Mouse (Mus musculus) hindbrain, embryonic 12.5 days (tissue): ENCODE measurements around the gene Col12a1. TPM values are rescaled to one million over a fixed set of nuclear protein-coding genes. Genes with fewer than 3 reads are reported as not detected.
A peak's percentile ranks its signal among the peaks of the same experiment; 100 is the strongest.

Experiments
- ATAC-seq: fragments of 200-750 bp; cut with Nextera tagmentation; 2 replicates; pipeline ENCODE4 v1.8.0; 2017; ENCODE audit warnings: moderate TSS enrichment; ENCODE audit not compliant: low FRiP score
- H3K27ac ChIP-seq: fragments of 300-500 bp; sonication (generic); 2 replicates; pipeline ENCODE4 v1.5.1; 2016; ENCODE audit warnings: mild to moderate bottlenecking
- H3K27me3 ChIP-seq: fragments of 300-500 bp; sonication (generic); 2 replicates; pipeline ENCODE4 v1.6.1; 2016; ENCODE audit warnings: mild to moderate bottlenecking
- H3K36me3 ChIP-seq: fragments of 300-500 bp; sonication (generic); 2 replicates; pipeline ENCODE4 v1.6.1; 2016; ENCODE audit warnings: mild to moderate bottlenecking
- H3K4me1 ChIP-seq: fragments of 300-500 bp; sonication (generic); 2 replicates; pipeline ENCODE4 v1.6.1; 2016
- H3K4me2 ChIP-seq: fragments of 300-500 bp; sonication (generic); replicated peaks from 2 replicates; pipeline ENCODE4 v1.6.1; 2016; ENCODE audit warnings: mild to moderate bottlenecking
- H3K4me3 ChIP-seq: fragments of 300-500 bp; sonication (generic); 2 replicates; pipeline ENCODE4 v1.5.1; 2016; ENCODE audit warnings: mild to moderate bottlenecking
- H3K9ac ChIP-seq: fragments of 300-500 bp; sonication (generic); 2 replicates; pipeline ENCODE4 v1.6.1; 2016; ENCODE audit warnings: mild to moderate bottlenecking, moderate library complexity
- H3K9me3 ChIP-seq: fragments of 300-500 bp; sonication (generic); replicated peaks from 2 replicates; pipeline ENCODE4 v1.6.1; 2016; ENCODE audit warnings: mild to moderate bottlenecking
- WGBS: fragments of 180-500 bp; shearing (Covaris S2); methylation state at CpG from one replicate; pipeline ENCODE4 v1.1.7; 2016; 5-methylcytosine and 5-hydroxymethylcytosine counted together
- polyA plus RNA-seq: library from polyadenylated mRNA; unstranded; fragments of >200 nt; fragmentation: Nextera tagmentation; extraction: Ambion mirVana; gene quantifications from 2 replicates; pipeline ENCODE4 v1.2.1, GENCODE M21; 2016

The Col12a1 gene
- polyA plus RNA-seq, 1 experiment from 2014 or later: 53.8 TPM

DNA sequence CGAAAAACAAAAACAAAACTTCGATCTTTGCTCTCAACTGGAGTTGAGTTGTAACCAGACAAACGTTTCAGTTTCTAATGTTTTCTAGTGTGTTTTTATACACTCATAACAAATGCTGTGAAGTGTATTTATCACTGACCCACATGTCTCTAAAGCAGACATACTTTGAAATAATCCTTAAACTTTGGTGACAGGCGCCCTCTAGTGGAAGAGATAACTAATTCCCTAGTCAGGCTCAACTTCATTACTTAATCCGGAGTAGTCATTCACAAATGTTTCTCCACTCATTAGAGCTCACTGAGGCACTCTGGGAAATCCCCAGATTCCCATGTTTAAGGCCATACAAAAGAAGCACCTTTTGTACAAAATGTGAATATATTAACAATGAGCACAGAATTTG is 4.5 kb upstream of the Col12a1 start:
- no peak for ATAC-seq
- no peaks in the 10 kb centered on the region for H3K9me3 ChIP-seq
- H3K27me3 ChIP-seq: peaks cover 32% of the 10 kb centered on the region
- WGBS: 34% methylated on average over 5 of the region's 5 CpGs
- no peak overlapping the region for H3K4me2 ChIP-seq
- H3K9ac ChIP-seq: no peak overlapping the region
- no peaks in the 10 kb centered on the region for H3K36me3 ChIP-seq
- H3K4me1 ChIP-seq: peaks cover 22% of the 10 kb centered on the region
- no peak overlapping the region for H3K27ac ChIP-seq
- H3K4me3 ChIP-seq: no peak overlapping the region

- no peak overlapping the region for H3K9ac ChIP-seq
- no peak for ATAC-seq
- H3K27me3 ChIP-seq: peaks cover 42% of the 10 kb centered on the region
- peaks cover 24% of the 10 kb centered on the region for H3K4me1 ChIP-seq
- H3K4me2 ChIP-seq: peak overlapping the region; percentile 25; the same call in 1 of the 2 replicates
- no peaks in the 10 kb centered on the region for H3K9me3 ChIP-seq
- 8% methylated on average over 9 of the region's 9 CpGs for WGBS
- H3K27ac ChIP-seq: no peak overlapping the region
- no peak overlapping the region for H3K4me3 ChIP-seq
- H3K36me3 ChIP-seq: no peaks in the 10 kb centered on the region
Measured at GRCm38 (mm10) chr9:79721056-79721455, 2.4 kb upstream of the Col12a1 start.

- Histone ChIP-seq H3K4me1 (peaks cover 24% of the 10 kb centered on the region), H3K9ac (no peak overlapping the region), H3K36me3 (no peaks in the 10 kb centered on the region), H3K9me3 (no peaks in the 10 kb centered on the region), H3K4me3 (peak overlapping the region; percentile 54; the same call in 1 of the 2 replicates), H3K27ac (no peak overlapping the region), H3K27me3 (peaks cover 44% of the 10 kb centered on the region), H3K4me2 (peak overlapping the region; percentile 93; the same call in 1 of the 2 replicates)
- no peak for ATAC-seq
- WGBS: 19% methylated on average over 9 of the region's 9 CpGs
Measured at GRCm38 (mm10) chr9:79720143-79720542, 1.5 kb upstream of the Col12a1 start.

DNA sequence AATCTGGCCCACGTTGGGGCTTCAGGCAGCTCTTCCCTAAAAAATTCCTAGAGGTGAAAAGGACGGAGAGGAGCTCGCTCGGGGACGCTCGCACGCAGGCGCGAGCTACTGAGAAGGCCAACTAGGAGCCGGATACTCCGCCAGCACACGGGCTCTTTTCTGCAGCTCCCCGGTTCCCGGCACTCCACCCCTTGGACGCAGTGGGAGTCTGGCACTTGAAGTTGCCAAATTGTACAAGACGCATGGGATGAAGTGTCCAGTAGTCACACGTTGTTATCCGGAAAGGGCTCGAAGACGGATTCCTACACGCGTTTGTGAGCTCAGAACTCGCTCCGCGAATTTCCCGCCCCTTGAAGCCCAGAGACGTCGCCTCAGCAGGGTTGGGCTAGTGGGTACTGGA is 820 bp upstream of the Col12a1 start:
- no peak for ATAC-seq
- H3K27me3 ChIP-seq: peaks cover 44% of the 10 kb centered on the region
- H3K4me3 ChIP-seq: peak overlapping the region; percentile 54
- no peak overlapping the region for H3K27ac ChIP-seq
- H3K4me2 ChIP-seq: peak overlapping the region; percentile 93
- peaks cover 31% of the 10 kb centered on the region for H3K4me1 ChIP-seq
- no peaks in the 10 kb centered on the region for H3K36me3 ChIP-seq
- WGBS: under 1% methylated on average over 28 of the region's 28 CpGs
- H3K9me3 ChIP-seq: no peaks in the 10 kb centered on the region
- H3K9ac ChIP-seq: no peak overlapping the region; the same call in 1 of the 2 replicates

GRCm38 (mm10) chr9:79717836-79718475 is 675 bp downstream of the Col12a1 start:
- Histone ChIP-seq H3K27ac (peak overlapping the region; percentile 62; the same call in 1 of the 2 replicates), H3K4me3 (peak overlapping the region; percentile 54), H3K4me1 (peaks cover 34% of the 10 kb centered on the region), H3K4me2 (peak overlapping the region; percentile 93), H3K27me3 (peaks cover 44% of the 10 kb centered on the region), H3K36me3 (no peaks in the 10 kb centered on the region), H3K9ac (peak overlapping the region; percentile 60), H3K9me3 (no peaks in the 10 kb centered on the region)
- ATAC-seq: peak; percentile 5
- WGBS: 2% methylated on average over 22 of the region's 22 CpGs

DNA sequence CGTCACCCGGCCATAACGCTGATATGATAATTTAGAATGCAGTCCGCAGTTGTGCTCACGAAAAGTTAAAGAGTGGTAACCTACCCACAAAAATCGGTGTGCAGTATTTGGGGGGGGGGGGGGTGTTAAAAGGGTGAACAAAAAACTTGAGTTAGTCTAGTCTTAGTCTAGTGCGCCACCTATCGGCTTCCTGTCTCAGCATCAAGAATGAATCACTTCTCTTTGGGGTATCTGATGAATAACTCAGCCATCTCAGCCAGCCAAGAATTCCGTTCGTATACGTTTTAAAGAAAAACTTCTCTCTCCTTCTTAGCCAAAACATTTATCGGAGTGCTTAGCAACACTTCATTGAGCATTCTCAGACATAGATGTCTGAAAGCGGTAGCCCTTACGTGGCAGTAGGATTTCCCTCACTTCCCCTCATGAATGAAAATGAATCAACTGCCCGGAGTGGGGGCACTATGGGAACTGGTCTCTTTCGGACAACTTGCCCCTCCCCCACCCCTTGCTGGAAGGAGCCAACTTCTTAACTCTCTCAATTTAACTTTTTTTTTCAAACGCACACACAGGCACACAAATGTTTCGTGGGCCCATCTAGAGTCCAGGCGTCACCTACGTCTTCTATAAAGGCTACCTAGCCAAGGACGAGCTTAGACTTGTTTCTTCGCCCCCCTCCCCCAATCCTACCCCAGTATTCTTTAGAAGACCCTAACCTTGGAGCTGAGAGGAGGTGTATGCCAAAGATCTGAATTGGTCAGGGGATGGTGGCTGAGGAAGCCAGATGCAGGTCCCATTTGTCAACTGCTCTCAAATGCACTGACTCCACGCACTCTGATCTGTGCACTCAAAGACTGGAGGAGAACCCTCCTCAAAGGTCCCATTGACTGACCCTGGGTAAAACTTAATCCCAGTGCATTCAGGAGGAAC is 1.5 kb downstream of the Col12a1 start:
- Histone ChIP-seq H3K4me1 (peaks cover 34% of the 10 kb centered on the region), H3K27me3 (peaks cover 44% of the 10 kb centered on the region), H3K9ac (0 out of 2 replicates have a peak overlapping the region, but pooled peaks have one; percentile 60), H3K4me3 (peak overlapping the region; percentile 54), H3K9me3 (no peaks in the 10 kb centered on the region), H3K4me2 (peak overlapping the region; percentile 93), H3K27ac (0 out of 2 replicates have a peak overlapping the region, but pooled peaks have one; percentile 62), H3K36me3 (no peaks in the 10 kb centered on the region)
- no peak for ATAC-seq
- WGBS: 9% methylated on average over 23 of the region's 23 CpGs

- WGBS: 47% methylated on average over 5 of the region's 5 CpGs
Measured at GRCm38 (mm10) chr9:79716496-79716895, 2.1 kb downstream of the Col12a1 start.

GRCm38 (mm10) chr9:79714471-79715045 is 4.1 kb downstream of the Col12a1 start:
- WGBS: 4% methylated on average over 16 of the region's 16 CpGs
- Histone ChIP-seq H3K27ac (0 out of 2 replicates have a peak overlapping the region, but pooled peaks have one; percentile 23), H3K4me2 (peak overlapping the region; percentile 51), H3K4me3 (peak overlapping the region; percentile 14), H3K36me3 (no peaks in the 10 kb centered on the region), H3K27me3 (peaks cover 29% of the 10 kb centered on the region), H3K4me1 (peaks cover 24% of the 10 kb centered on the region), H3K9me3 (no peaks in the 10 kb centered on the region), H3K9ac (peak overlapping the region; percentile 49)
- peak; percentile 53 for ATAC-seq

More at GRCm38 (mm10) chr9:79716496-79716895, 2.1 kb downstream of the Col12a1 start:
- no peaks in the 10 kb centered on the region for H3K9me3 ChIP-seq
- peak overlapping the region; percentile 54; the same call in 1 of the 2 replicates for H3K4me3 ChIP-seq
- peaks cover 44% of the 10 kb centered on the region for H3K27me3 ChIP-seq
- H3K27ac ChIP-seq: no peak overlapping the region
- peak overlapping the region; percentile 93 for H3K4me2 ChIP-seq
- H3K36me3 ChIP-seq: no peaks in the 10 kb centered on the region
- no peak for ATAC-seq
- H3K4me1 ChIP-seq: peaks cover 34% of the 10 kb centered on the region
- H3K9ac ChIP-seq: no peak overlapping the region

DNA sequence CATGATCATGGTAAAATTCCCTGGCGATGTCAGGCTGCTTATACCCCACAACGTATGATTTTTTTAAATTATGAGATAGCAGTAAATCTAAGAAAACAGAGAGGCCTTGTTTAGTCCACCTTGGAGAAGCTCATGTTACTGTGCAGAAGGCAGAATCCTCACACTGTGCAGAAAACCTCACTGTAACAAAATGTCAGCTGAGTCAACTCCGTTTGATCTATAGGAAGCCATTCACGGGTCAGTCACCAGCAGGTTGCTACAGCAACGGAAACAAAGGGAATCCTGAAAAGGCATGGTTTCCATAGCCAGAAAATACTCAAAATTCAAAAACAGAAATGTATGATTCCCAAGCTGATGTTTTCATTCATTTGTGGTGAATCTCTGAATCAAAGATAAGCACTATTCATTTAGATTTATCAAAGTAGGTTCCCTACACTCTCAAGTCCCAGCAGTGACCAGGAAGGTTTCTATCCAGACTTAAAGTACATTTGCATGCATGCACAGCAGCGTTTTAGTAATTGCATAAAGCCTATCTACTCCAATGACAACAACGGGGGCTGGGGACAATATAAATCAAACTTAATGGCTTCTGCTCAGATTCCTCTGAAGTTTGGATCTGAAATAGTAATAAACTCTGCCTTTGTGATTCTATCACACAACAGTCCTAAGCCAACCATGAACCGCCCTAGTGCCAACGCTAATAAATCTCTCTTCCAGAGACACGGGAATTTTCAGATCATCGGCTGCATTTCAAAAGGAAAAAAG is 28.7 kb downstream of the Col12a1 start:
- Histone ChIP-seq H3K9ac (no peak overlapping the region), H3K36me3 (no peaks in the 10 kb centered on the region), H3K27me3 (no peaks in the 10 kb centered on the region), H3K4me3 (no peak overlapping the region), H3K9me3 (no peaks in the 10 kb centered on the region), H3K27ac (peak overlapping the region; percentile 35; the same call in 1 of the 2 replicates), H3K4me2 (no peak overlapping the region), H3K4me1 (peaks cover 9% of the 10 kb centered on the region)
- WGBS: 39% methylated on average over 11 of the region's 11 CpGs
- ATAC-seq: peak; percentile 86

DNA sequence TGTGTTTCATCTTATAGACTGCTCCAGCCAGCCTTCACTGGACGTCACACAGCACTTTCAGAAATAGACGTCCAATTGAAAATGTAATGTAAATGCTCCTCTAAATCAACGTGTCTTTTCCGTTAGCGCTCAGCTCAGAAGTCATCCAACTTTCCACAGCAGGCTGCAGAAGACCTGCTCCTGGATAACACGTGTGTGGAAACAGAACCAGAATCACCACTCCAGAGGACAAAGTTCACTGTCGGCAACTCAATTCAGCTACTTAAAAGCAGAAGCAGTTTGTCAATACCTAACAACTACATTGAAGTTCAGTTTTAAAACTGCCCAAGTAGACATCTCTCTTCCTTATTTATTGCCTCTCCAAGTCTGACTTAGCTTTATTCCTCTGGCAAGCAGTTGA is 29.3 kb downstream of the Col12a1 start:
- Histone ChIP-seq H3K4me1 (peaks cover 9% of the 10 kb centered on the region), H3K9me3 (no peaks in the 10 kb centered on the region), H3K36me3 (no peaks in the 10 kb centered on the region), H3K4me2 (no peak overlapping the region), H3K27ac (peak overlapping the region; percentile 35; the same call in 1 of the 2 replicates), H3K9ac (no peak overlapping the region), H3K4me3 (no peak overlapping the region), H3K27me3 (no peaks in the 10 kb centered on the region)
- 67% methylated on average over 7 of the region's 7 CpGs for WGBS
- no peak for ATAC-seq

DNA sequence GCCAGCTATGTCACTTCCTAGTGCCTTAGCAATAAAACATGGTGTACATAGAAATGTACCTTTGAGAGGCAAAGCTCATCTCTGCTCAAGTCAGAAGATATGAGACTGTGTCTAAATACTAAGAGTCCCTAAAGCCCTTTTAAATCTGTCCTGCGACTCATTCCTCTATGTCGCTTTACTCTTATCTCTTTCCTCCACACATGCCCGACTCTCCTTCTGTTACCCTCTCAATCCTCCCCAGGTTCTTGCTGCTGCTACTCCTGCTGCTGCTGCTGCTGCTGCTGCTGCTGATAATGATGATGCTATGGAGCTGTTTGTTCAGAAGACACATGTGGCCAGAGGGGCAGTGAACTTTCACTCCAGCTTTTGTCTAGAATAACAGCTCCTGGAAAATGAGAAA is 31.4 kb downstream of the Col12a1 start:
- no peak overlapping the region for H3K27ac ChIP-seq
- WGBS: 85% methylated on average over 3 of the region's 3 CpGs

More for the DNA sequence above, 31.4 kb downstream of the Col12a1 start:
- Histone ChIP-seq H3K4me2 (no peak overlapping the region), H3K27me3 (no peaks in the 10 kb centered on the region), H3K9me3 (no peaks in the 10 kb centered on the region), H3K36me3 (no peaks in the 10 kb centered on the region), H3K9ac (no peak overlapping the region), H3K4me3 (no peak overlapping the region), H3K4me1 (peaks cover 9% of the 10 kb centered on the region)
- ATAC-seq: no peak
